Mouse (Mus musculus) adrenal gland, adult (tissue): ENCODE measurements around the gene 1500009C09Rik.

ENCODE experiments used
- DNase-seq, 2 experiments: peaks; one replicate each; pipeline ENCODE4 v3.0.0; 2022 to 2023; ENCODE audit warnings: low spot score in 1 of 2; ENCODE audit not compliant: inconsistent age in 2 of 2

The 1500009C09Rik gene

DNA sequence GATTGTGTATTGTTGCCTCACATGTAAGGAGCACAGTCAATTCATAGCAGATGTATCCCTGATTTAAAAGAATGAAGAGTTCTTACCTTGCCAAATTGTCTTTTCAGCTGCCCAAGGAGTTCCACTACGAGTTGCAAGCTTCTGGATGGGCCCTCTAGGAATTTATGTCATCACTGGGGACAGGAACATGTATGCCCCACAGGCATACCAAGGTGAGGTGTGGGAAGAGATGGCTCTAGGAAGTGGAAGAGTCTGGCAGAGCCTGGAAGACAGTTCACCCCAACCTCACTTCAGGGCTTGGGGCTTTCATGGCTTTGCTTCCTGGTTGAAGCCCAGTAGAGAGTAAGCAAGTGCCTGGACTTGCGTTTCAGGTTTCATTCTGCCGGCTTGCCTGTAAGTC is 56.2 kb downstream of the 1500009C09Rik start:
- no peak for DNase-seq
